In genomic region chr2:104491221-104491795, GRCm38 (mm10) we compare ENCODE assay signal across 9 mouse cellular contexts. TPM values are rescaled to one million over a fixed set of nuclear protein-coding genes. Genes with fewer than 3 reads are reported as not detected.
DNase-seq lines count a peak whose midpoint lies in the region; ATAC-seq and TF ChIP-seq lines count a peak whose summit lies in the region.
"Had no signal": no experiment of that assay in that cellular context is flagged by ENCODE, and none has a peak within 500 bp of the region (broad histone marks: within the 10 kb centered on the region; RNA-seq: fewer than 3 reads in every experiment).

No protein-coding gene starts in this region.

- peaks cover 10% of the 10 kb centered on the region; the same call in 1 of the 2 replicates for H3K4me1 ChIP-seq in cerebellum, adult 2 months (ENCODE audit: control insufficient read depth, insufficient read depth, low read length)
- peaks cover 22% of the 10 kb centered on the region for H3K4me1 ChIP-seq in hindbrain, embryonic 15.5 days (replicated peaks)
- H3K4me1 ChIP-seq in hindbrain, embryonic 11.5 days (replicated peaks; ENCODE audit: control insufficient read depth, insufficient read depth, low read length): no peaks in the 10 kb centered on the region
- H3K4me1 ChIP-seq in stomach, postnatal 0 days (replicated peaks; ENCODE audit: control insufficient read depth, insufficient read depth): no peaks in the 10 kb centered on the region

- DNase-seq in cerebellum, adult 2 months: no peak
- no peak for DNase-seq in cerebellum, adult 11 months
- no peak for DNase-seq in hindbrain, embryonic 11.5 days (ENCODE audit: low spot score)
- DNase-seq in thymus, postnatal 0 days (ENCODE audit: low spot score): peak; percentile 14
- DNase-seq in thymus, postnatal 4 days: no peak
- no peak for DNase-seq in stomach, postnatal 0 days (ENCODE audit: low spot score)
- no peak for DNase-seq in cerebellum, postnatal 14 days

- ATAC-seq in hindbrain, embryonic 15.5 days (ENCODE audit: low FRiP score, low read depth): no peak
- no peak for ATAC-seq in hindbrain, embryonic 11.5 days (ENCODE audit: low FRiP score)
- ATAC-seq in stomach, postnatal 0 days (ENCODE audit: low FRiP score, low TSS enrichment): no peak

- no peak for TF ChIP-seq POLR2A in cerebellum, adult 2 months (IDR thresholded peaks at IDR 0.05; ENCODE audit: borderline replicate concordance, insufficient read depth, low read length)

- H3K4me2 ChIP-seq in hindbrain, embryonic 15.5 days: peak overlapping the region; percentile 39; the same call in 1 of the 2 replicates
- no peak overlapping the region for H3K4me2 ChIP-seq in hindbrain, embryonic 11.5 days (replicated peaks; ENCODE audit: low read depth, low read length)
- peak overlapping the region; percentile 28; the same call in 1 of the 2 replicates for H3K4me2 ChIP-seq in stomach, postnatal 0 days (replicated peaks; ENCODE audit: low read depth)
- H3K4me2 ChIP-seq: embryonic facial prominence, embryonic 15.5 days had no signal

- H3K9ac ChIP-seq in hindbrain, embryonic 15.5 days: no peak overlapping the region
- H3K9ac ChIP-seq in hindbrain, embryonic 11.5 days (ENCODE audit: low read depth, low read length): no peak overlapping the region
- no peak overlapping the region for H3K9ac ChIP-seq in stomach, postnatal 0 days (ENCODE audit: low read length)
- H3K9ac ChIP-seq: embryonic facial prominence, embryonic 15.5 days had no signal

- no peak for TF ChIP-seq EP300 in stomach, postnatal 0 days (optimal IDR thresholded peaks at IDR 0.05)

- H3K27ac ChIP-seq in cerebellum, adult 2 months (ENCODE audit: insufficient read depth, low read length): no peak overlapping the region
- H3K27ac ChIP-seq in hindbrain, embryonic 15.5 days (replicated peaks): no peak overlapping the region
- no peak overlapping the region for H3K27ac ChIP-seq in hindbrain, embryonic 11.5 days (ENCODE audit: low read depth, low read length)
- no peak overlapping the region for H3K27ac ChIP-seq in stomach, postnatal 0 days (replicated peaks)
- H3K27ac ChIP-seq: embryonic facial prominence, embryonic 15.5 days had no signal

- H3K27me3 ChIP-seq in cerebellum, adult 2 months (ENCODE audit: control insufficient read depth, insufficient read depth, low read length): no peaks in the 10 kb centered on the region
- H3K27me3 ChIP-seq in hindbrain, embryonic 15.5 days: no peaks in the 10 kb centered on the region
- H3K27me3 ChIP-seq in hindbrain, embryonic 11.5 days (ENCODE audit: control insufficient read depth, insufficient read depth, low read length): no peaks in the 10 kb centered on the region
- no peaks in the 10 kb centered on the region for H3K27me3 ChIP-seq in stomach, postnatal 0 days (ENCODE audit: control insufficient read depth, insufficient read depth, low read length)
- H3K27me3 ChIP-seq: embryonic facial prominence, embryonic 15.5 days had no signal

- H3K9me3 ChIP-seq in hindbrain, embryonic 15.5 days: no peaks in the 10 kb centered on the region
- no peaks in the 10 kb centered on the region for H3K9me3 ChIP-seq in hindbrain, embryonic 11.5 days (ENCODE audit: control insufficient read depth, low read length)
- H3K9me3 ChIP-seq in stomach, postnatal 0 days (ENCODE audit: control insufficient read depth, low read length): no peaks in the 10 kb centered on the region
- H3K9me3 ChIP-seq: embryonic facial prominence, embryonic 15.5 days had no signal

- peak overlapping the region; percentile 27 for H3K4me3 ChIP-seq in cerebellum, adult 2 months (replicated peaks; ENCODE audit: insufficient read depth, low read depth, low read length)
- no peak overlapping the region for H3K4me3 ChIP-seq in hindbrain, embryonic 15.5 days
- H3K4me3 ChIP-seq in hindbrain, embryonic 11.5 days (ENCODE audit: low read depth, low read length): no peak overlapping the region
- H3K4me3 ChIP-seq in stomach, postnatal 0 days (ENCODE audit: low read depth, low read length): no peak overlapping the region
- H3K4me3 ChIP-seq: embryonic facial prominence, embryonic 15.5 days had no signal

- no peak for TF ChIP-seq CTCF in cerebellum, adult 2 months (IDR thresholded peaks at IDR 0.05; ENCODE audit: borderline replicate concordance, insufficient read depth, low read depth, low read length)
- no peak for TF ChIP-seq CTCF in stomach, postnatal 0 days (IDR thresholded peaks at IDR 0.05; ENCODE audit: low read depth)

- WGBS in cerebellum, adult 2 months: 18% methylated on average over 2 of the region's 2 CpGs
- 45% methylated on average over 2 of the region's 2 CpGs for WGBS in hindbrain, embryonic 15.5 days
- WGBS in hindbrain, embryonic 11.5 days: 67% methylated on average over 2 of the region's 2 CpGs
- 23% methylated on average over 2 of the region's 2 CpGs for WGBS in stomach, postnatal 0 days

- no peaks in the 10 kb centered on the region for H3K36me3 ChIP-seq in hindbrain, embryonic 15.5 days
- no peaks in the 10 kb centered on the region for H3K36me3 ChIP-seq in hindbrain, embryonic 11.5 days (ENCODE audit: control insufficient read depth, insufficient read depth, low read length)
- H3K36me3 ChIP-seq in stomach, postnatal 0 days (ENCODE audit: control insufficient read depth, insufficient read depth, low read length): no peaks in the 10 kb centered on the region
- H3K36me3 ChIP-seq: embryonic facial prominence, embryonic 15.5 days had no signal

RNA-seq across cellular contexts. Expression of gene Hipk3, which starts 2.9 kb away (rescaled TPM):
- polyA plus RNA-seq in cerebellum, adult 2 months (2012; rRNA removed): 39.5 and 43.1 TPM in 2 replicates
- polyA plus RNA-seq in hindbrain, embryonic 15.5 days (2015; fragmentation: Nextera tagmentation; extraction: Ambion mirVana): 8.1 TPM in 2 replicates
- 11.1 and 12.8 TPM in 2 replicates for polyA plus RNA-seq in hindbrain, embryonic 11.5 days (2014; fragmentation: Nextera tagmentation; extraction: Ambion mirVana)
- 11.9 and 13.9 TPM in 2 replicates for polyA plus RNA-seq in thymus, postnatal 0 days (2015; fragmentation: Nextera tagmentation; extraction: Ambion mirVana)
- 8.8 and 9.8 TPM in 2 replicates for polyA plus RNA-seq in stomach, postnatal 0 days (2015; fragmentation: Nextera tagmentation; extraction: Ambion mirVana)
